Mouse (Mus musculus) embryonic fibroblast, embryonic 13.5 days (primary cell): ENCODE data around the gene Eif2b3.

ENCODE experiments used
- CTCF ChIP-seq: IDR thresholded peaks from 2 replicates; pipeline ENCODE4 v1.5.1; 2011; ENCODE audit warnings: mild to moderate bottlenecking, control low read depth, low read length, moderate library complexity, borderline replicate concordance; ENCODE audit not compliant: insufficient read depth
- POLR2A ChIP-seq: IDR thresholded peaks from 2 replicates; pipeline ENCODE4 v1.6.1; 2011; ENCODE audit warnings: low read depth, mild to moderate bottlenecking, control low read depth, low read length, moderate library complexity

DNA sequence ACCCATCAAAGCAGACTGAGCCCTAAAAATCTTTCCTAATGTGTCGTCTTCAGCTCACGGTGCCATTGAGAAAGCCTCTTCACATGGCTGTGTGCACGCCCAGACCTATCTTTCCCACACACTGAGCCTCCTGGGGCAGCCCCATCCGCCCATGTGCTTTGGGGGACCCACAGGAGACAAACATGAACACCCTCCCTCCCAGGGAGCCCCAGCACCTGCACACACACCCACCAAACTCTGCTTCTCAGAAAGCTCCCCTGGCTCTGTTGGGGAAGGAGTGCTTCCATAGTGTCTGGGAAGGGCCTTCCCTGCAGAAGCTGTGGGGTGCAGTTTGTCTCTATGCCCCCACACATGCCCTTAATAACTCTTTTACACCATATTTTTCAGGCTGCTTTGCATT is 14.6 kb upstream of the Eif2b3 start:
- TF ChIP-seq CTCF (no peak), POLR2A (no peak)
